Mouse (Mus musculus) thymus, adult 2 months (tissue): ENCODE results near the gene C3. TPM values are rescaled to one million over a fixed set of nuclear protein-coding genes. Genes with fewer than 3 reads are reported as not detected.

ENCODE experiments used
- DNase-seq: peaks from one replicate; pipeline ENCODE4 v3.0.0; 2021
- H3K27ac ChIP-seq: fragments of 200-500 bp; 2 replicates; pipeline ENCODE4 v1.5.1; 2012; ENCODE audit warnings: low read length, control low read depth; ENCODE audit not compliant: control insufficient read depth, insufficient read depth
- H3K27me3 ChIP-seq: fragments of 200-500 bp; 2 replicates; pipeline ENCODE4 v1.6.1; 2012; ENCODE audit warnings: mild to moderate bottlenecking, low read length, moderate library complexity, mixed read lengths; ENCODE audit not compliant: control insufficient read depth, insufficient read depth
- H3K36me3 ChIP-seq: fragments of 200-500 bp; 2 replicates; pipeline ENCODE4 v1.6.1; 2012; ENCODE audit warnings: mild to moderate bottlenecking, low read length, moderate library complexity; ENCODE audit not compliant: control insufficient read depth, insufficient read depth
- H3K4me1 ChIP-seq: fragments of 200-500 bp; replicated peaks from 2 replicates; pipeline ENCODE4 v1.6.1; 2012; ENCODE audit warnings: low read length; ENCODE audit not compliant: control insufficient read depth, insufficient read depth
- H3K4me3 ChIP-seq: fragments of 200-500 bp; 2 replicates; pipeline ENCODE4 v1.5.1; 2012; ENCODE audit warnings: mild to moderate bottlenecking, low read length, control low read depth, moderate library complexity; ENCODE audit not compliant: control insufficient read depth, insufficient read depth
- CTCF ChIP-seq: fragments of 200-500 bp; IDR thresholded peaks from 2 replicates; pipeline ENCODE4 v1.5.1; 2012; ENCODE audit warnings: mild to moderate bottlenecking, control low read depth, low read length, moderate library complexity, borderline replicate concordance; ENCODE audit not compliant: control insufficient read depth, poor library complexity, insufficient read depth; ENCODE audit errors: extremely low read depth
- POLR2A ChIP-seq: fragments of 200-500 bp; IDR thresholded peaks from 2 replicates; pipeline ENCODE4 v1.6.1; 2012; ENCODE audit warnings: mild to moderate bottlenecking, low read length, control low read depth, moderate library complexity; ENCODE audit not compliant: control insufficient read depth, poor library complexity, insufficient read depth; ENCODE audit errors: extremely low read depth
- WGBS: fragments of 180-500 bp; shearing (Covaris S2); methylation state at CpG from one replicate; pipeline ENCODE4 v1.1.7; 2018; 5-methylcytosine and 5-hydroxymethylcytosine counted together
- polyA plus RNA-seq: library from polyadenylated mRNA; depleted of rRNA; stranded (reverse); fragments of >200 nt; gene quantifications from 2 replicates; pipeline ENCODE4 v1.2.3, GENCODE M21; 2012

The C3 gene
- polyA plus RNA-seq, 1 experiment, result 152 TPM

DNA sequence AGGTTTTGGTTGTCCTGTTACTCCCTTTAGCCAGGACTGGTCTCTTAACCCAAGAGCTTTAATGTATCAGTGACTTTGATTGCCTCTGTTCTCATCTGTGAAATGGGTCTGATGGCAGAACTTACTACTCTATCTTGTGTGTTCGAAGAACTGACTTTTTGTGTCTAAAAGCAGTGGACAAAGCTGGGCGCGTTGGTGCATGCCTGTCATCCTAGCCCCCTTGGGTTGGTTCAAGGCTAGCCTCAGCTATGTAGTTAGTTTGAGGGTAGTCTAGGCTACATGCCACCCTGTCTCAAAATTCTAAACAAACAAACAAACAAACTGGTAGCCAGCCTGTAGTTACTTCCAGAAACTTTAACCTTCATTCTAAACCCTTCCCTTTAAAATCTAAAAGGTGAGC, 23.5 kb upstream of the C3 start:
- no peak overlapping the region for H3K4me3 ChIP-seq
- DNase-seq, result no peak
- H3K27me3 ChIP-seq, result no peaks in the 10 kb centered on the region
- H3K36me3 ChIP-seq, result no peaks in the 10 kb centered on the region
- WGBS, result 97% methylated on average over 3 of the region's 3 CpGs
- no peak overlapping the region for H3K27ac ChIP-seq
- peaks cover 25% of the 10 kb centered on the region for H3K4me1 ChIP-seq
- TF ChIP-seq CTCF, result no peak
- no peak for TF ChIP-seq POLR2A

DNA sequence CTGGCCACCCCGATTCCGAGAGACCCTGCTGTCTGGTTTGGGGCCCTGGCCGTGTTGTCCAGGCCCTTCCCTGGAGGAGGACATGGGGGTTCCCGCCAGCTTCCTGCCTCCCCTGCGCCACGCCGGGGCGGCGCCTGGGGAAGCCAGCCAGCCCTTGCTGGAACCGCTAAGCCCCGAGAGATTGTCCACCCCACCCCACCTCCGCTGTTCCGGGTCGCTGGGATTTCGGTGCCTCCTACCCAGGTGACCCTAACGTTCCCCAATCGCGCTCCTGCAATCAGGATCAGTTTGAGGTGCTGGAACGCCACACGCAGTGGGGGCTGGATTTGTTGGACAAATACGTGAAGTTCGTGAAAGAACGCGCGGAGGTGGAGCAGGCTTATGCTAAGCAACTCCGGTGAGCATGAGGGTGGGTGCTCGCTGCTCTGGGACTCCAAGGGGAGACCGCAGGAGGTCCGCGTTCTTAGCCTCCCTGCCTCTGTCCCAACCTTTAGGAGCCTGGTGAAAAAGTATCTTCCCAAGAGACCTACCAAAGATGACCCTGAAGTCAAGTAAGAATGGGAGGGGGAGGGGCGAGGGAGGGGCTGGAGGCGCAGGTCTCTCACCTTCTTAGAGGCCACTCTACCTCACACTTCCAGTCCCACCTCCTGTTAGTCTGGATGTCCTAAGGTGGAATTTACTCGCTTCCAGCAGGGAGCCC, 22.7 kb upstream of the C3 start:
- Histone ChIP-seq H3K4me3 (peak overlapping the region; percentile 48), H3K4me1 (peaks cover 29% of the 10 kb centered on the region), H3K36me3 (no peaks in the 10 kb centered on the region), H3K27me3 (no peaks in the 10 kb centered on the region), H3K27ac (no peak overlapping the region)
- DNase-seq, result peak; percentile 26
- 11% methylated on average over 33 of the region's 33 CpGs for WGBS
- TF ChIP-seq POLR2A (no peak), CTCF (peak; percentile 24; the same call in 1 of the 2 replicates)

DNA sequence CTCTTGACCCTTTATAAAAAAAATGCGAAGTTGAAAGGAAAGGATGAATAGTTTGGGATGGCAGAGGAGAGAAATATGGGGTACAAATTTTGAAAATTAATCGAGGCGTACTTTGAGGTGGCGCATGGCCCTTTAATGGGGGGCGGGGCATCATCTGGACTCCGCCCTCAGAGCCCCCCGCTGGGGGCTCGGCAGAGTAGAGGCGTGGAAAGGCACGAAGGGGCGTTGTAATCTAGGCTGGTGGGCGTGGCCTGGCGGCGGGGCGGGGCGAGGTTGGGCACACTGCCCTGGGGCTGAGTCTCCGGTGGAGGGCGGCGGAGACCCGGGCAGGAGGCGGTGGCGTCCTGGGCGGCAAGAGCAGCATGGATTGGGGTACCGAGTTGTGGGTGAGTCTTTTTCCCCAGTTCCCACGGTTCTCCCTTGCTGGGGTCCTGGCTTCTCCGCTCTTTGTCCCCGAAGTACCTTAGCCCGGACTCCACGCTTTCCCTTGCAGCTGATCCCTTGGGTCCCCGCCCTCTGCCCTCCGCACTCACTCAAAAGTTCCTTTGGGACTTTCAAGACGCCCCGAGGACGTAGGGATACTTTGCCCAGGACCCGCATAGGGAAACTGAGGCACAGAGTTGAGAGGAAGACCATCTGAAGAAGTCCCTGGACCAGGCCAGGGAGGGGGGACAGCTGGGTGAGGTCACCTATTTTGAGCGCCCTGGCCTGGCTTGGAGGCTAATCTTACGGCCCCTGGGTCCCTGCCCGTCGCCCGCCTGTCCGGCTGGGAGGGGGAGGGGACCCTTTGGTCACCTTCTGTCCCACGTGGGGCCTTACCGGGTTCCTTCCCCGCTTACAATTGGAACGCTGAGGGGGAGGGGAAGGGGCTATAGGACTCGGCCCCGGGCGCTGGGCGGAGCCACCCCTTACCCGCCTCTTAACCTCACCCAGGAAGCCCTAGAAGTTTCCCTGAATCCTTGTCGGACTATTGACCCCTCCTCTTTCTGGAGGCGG, 21.5 kb upstream of the C3 start, which contains the start of gene Trip10:
TSS of gene Trip10 (plus strand) at position 270 of the 996 bp plus-strand sequence.
- no peaks in the 10 kb centered on the region for H3K36me3 ChIP-seq
- H3K4me3 ChIP-seq, result peak within 1 kb of the TSS; percentile 59
- TF ChIP-seq CTCF (no peak), POLR2A (0 out of 2 replicates have a peak, but pooled peaks have one; percentile 28)
- DNase-seq, result peak; percentile 98
- H3K4me1 ChIP-seq, result peaks cover 29% of the 10 kb centered on the region
- WGBS, result 0% methylated on average over 52 of the region's 52 CpGs
- H3K27ac ChIP-seq, result peak within 1 kb of the TSS; percentile 82
- H3K27me3 ChIP-seq, result no peaks in the 10 kb centered on the region

DNA sequence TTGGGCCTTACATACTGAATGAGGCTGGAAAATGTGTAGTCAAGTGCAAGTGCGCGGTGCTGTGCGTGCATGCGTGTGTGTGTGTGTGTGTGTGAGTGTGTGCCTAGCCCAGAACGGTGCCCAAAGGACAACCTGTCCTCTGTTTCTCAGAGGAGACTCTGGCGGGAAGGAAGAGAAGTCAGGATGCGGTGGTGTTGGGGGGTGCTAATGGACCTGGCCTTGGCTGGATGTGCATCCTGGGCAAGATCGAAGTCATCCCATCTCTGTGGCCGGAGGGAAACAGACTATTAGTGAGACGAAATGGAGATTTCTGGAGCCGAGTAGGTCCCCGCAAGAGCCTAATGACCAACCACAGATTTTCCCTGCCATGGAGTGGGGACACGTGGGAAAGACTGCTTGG, 20.8 kb upstream of the C3 start:
- peak; percentile 26 for DNase-seq
- no peaks in the 10 kb centered on the region for H3K27me3 ChIP-seq
- H3K4me3 ChIP-seq, result peak overlapping the region; percentile 59
- peaks cover 29% of the 10 kb centered on the region for H3K4me1 ChIP-seq
- no peak for TF ChIP-seq POLR2A
- no peak for TF ChIP-seq CTCF
- H3K27ac ChIP-seq, result peak overlapping the region; percentile 82
- WGBS, result 13% methylated on average over 13 of the region's 13 CpGs
- no peaks in the 10 kb centered on the region for H3K36me3 ChIP-seq

DNA sequence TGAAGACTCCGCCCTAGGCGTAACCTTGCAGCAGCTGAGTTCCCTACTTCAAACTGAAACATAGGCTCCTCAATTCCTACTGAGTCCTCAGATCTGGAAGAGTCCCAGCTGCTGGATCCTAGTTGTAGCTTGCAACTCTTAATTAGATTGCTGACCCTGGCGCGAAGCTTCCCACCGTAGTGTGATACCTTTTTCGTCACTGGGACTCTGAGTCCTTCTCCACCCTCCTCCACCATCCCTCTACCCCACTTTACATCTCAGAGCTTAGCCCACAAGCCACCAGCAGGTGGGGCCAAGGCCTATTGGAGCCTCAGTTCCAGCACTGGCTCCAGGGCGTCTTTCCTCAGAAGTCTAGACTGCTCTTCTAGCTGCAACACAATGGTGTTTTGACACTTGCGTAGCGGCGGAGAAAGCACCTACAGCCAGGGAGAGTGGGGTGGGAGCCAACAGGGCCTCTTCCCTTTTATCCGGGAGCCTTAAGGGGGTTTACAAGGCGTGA, 20.3 kb upstream of the C3 start, which contains the start of gene Gpr108:
TSS of gene Gpr108 (minus strand) at position 246 of the 499 bp plus-strand sequence.
- DNase-seq, result peak; percentile 93
- Histone ChIP-seq H3K4me1 (peaks cover 29% of the 10 kb centered on the region), H3K27me3 (no peaks in the 10 kb centered on the region), H3K27ac (peak within 1 kb of the TSS; percentile 82), H3K4me3 (peak within 1 kb of the TSS; percentile 91), H3K36me3 (no peaks in the 10 kb centered on the region)
- 1% methylated on average over 12 of the region's 12 CpGs for WGBS
- TF ChIP-seq CTCF (peak; percentile 80), POLR2A (no peak)
